Mouse (Mus musculus) macrophage (primary cell): ENCODE data around the gene Lmx1b. TPM values are rescaled to one million over a fixed set of nuclear protein-coding genes. Genes with fewer than 3 reads are reported as not detected.

Experiments used
- H3K27ac ChIP-seq: fragments of 350-480 bp; formaldehyde crosslinking; 2 replicates; pipeline ENCODE4 v1.9.0; 2021
- H3K36me3 ChIP-seq: fragments of 350-480 bp; formaldehyde crosslinking; 2 replicates; pipeline ENCODE4 v1.9.0; 2021; ENCODE audit errors: inconsistent target
- H3K4me3 ChIP-seq: fragments of 350-480 bp; formaldehyde crosslinking; 2 replicates; pipeline ENCODE4 v1.9.0; 2021; ENCODE audit errors: inconsistent target
- H3K79me2 ChIP-seq: fragments of 350-480 bp; formaldehyde crosslinking; 2 replicates; pipeline ENCODE4 v1.9.0; 2021; ENCODE audit errors: inconsistent target
- WGBS: methylation state at CpG from one replicate; pipeline ENCODE4 v1.1.7; 2026; ENCODE audit warnings: inconsistent platforms; ENCODE audit not compliant: missing documents; 5-methylcytosine and 5-hydroxymethylcytosine counted together
- polyA plus RNA-seq: library from polyadenylated mRNA; stranded (reverse); fragments of 250-400 nt; gene quantifications from 3 replicates; pipeline ENCODE4 v1.2.4, GENCODE M21; 2018; ENCODE audit warnings: inconsistent platforms

Lmx1b gene
- polyA plus RNA-seq, 1 experiment from 2014 or later = not detected

DNA sequence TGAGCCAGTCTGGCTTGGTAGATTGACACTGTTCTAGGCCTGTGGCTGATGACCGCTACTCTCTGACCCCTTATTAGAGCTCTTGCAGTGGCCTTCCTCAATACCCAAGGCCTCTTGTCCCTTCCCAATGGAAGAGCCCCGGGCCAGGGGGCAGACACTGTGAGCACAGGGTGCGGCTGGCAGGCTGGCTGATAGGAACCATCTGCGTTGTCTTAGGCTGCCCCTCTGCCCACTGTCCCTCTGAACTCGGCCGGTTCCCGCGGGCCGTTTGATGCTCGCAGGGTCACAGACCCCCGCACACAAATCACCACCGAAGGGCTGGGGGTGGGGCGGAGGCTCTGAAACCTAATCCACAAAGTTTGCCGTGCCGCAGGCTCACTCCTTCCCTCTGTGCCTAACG is 11.5 kb downstream of the Lmx1b start:
- Histone ChIP-seq H3K36me3 (no peaks in the 10 kb centered on the region), H3K79me2 (no peaks in the 10 kb centered on the region), H3K27ac (no peak overlapping the region), H3K4me3 (no peak overlapping the region)
- WGBS = 6% methylated on average over 16 of the region's 16 CpGs

DNA sequence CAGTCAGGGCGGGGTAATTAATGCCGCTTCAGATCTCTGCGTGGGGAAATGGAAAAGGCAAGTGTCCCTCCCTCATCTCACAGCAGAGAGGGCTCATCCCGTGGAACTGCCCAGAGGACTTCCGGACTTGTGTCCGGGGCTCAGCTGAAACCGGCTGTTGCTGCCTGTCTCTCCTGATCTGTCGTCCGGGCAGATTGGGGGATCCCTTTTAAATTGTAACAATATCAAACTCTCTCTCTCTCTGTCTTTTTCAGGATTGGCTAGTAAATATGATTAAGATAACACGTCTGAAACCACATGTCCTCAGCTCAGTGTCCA is 13.3 kb downstream of the Lmx1b start:
- 40% methylated on average over 10 of the region's 10 CpGs for WGBS
- Histone ChIP-seq H3K27ac (no peak overlapping the region), H3K4me3 (no peak overlapping the region), H3K79me2 (no peaks in the 10 kb centered on the region), H3K36me3 (no peaks in the 10 kb centered on the region)

DNA sequence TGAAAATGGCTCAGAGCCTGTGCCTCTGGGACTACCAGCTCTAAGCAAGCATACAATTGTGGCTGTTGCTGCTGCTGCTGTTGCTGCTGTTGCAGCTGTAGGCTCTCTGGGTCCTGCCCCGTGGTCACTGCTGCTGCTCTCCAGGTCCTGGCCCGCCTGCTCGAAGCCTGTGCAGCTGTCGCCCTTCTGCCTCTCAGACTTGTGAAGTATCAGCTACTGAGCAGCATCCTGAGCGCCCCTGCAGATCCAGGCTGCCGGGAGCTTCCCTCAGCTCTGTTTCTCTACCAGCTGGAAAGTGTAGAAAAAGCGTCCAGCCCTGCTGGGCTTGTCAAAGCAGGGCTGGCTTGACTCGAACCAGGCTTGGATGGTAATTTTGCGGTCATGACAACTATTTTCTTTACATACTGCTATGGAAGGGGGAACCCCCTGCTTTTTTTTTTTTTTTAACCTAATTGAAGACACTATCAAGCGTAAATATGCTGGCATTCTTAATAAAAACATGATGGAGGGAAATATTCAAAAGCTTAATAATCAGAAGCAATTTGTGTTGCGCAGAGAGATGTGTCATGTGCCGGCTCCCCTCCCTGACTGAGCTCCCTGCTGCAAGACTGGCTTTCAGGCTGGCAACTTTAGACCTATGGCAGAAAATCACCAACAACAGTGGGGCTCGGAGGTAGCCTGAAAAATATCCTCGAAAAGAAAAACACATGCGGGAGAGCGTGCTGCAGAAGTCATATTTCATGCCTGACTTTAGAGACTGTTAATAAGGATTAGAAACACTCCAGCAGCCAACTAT is 13.9 kb downstream of the Lmx1b start:
- WGBS = 37% methylated on average over 16 of the region's 16 CpGs
- no peaks in the 10 kb centered on the region for H3K36me3 ChIP-seq
- no peaks in the 10 kb centered on the region for H3K79me2 ChIP-seq
- no peak overlapping the region for H3K27ac ChIP-seq
- no peak overlapping the region for H3K4me3 ChIP-seq

- Histone ChIP-seq H3K79me2 (no peaks in the 10 kb centered on the region), H3K36me3 (no peaks in the 10 kb centered on the region), H3K27ac (no peak overlapping the region), H3K4me3 (no peak overlapping the region)
- whole genome bisulfite sequencing = 88% methylated on average over 9 of the region's 9 CpGs
Observed at GRCm38 (mm10) chr2:33617670-33618069, 22.6 kb downstream of the Lmx1b start.

- Histone ChIP-seq H3K4me3 (no peak overlapping the region), H3K79me2 (no peaks in the 10 kb centered on the region), H3K36me3 (no peaks in the 10 kb centered on the region), H3K27ac (no peak overlapping the region)
- WGBS = 3% methylated on average over 24 of the region's 30 CpGs
Observed at GRCm38 (mm10) chr2:33616411-33616843, 23.9 kb downstream of the Lmx1b start.

DNA sequence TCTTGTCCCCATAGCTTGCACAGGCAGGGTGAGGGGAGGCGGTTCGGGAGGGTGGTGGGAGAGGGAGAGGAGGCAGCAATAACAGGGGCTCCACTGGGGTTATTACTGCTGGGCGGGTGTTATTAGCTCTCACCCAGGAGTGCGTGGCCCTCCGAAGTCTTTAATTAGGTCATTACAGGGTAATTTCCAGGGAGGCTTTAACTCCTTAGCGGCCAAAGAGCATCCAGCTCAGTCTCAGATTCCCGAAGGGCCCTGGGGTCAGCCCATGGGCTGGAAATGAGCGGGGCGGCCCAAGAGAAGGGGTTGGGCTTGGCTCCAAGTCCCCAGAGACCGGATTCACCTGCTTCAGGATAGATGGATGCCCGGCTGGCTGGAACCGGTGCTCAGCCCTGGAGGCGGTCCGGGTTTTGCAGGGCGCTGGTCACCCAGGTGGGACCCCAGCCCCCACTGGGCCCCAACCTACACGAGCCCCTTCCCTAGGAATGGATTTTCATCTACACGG is 24.4 kb downstream of the Lmx1b start:
- no peak overlapping the region for H3K4me3 ChIP-seq
- 6% methylated on average over 15 of the region's 17 CpGs for WGBS
- H3K27ac ChIP-seq = no peak overlapping the region
- no peaks in the 10 kb centered on the region for H3K36me3 ChIP-seq
- H3K79me2 ChIP-seq = no peaks in the 10 kb centered on the region

- H3K79me2 ChIP-seq = no peaks in the 10 kb centered on the region
- H3K4me3 ChIP-seq = no peak overlapping the region
- H3K36me3 ChIP-seq = no peaks in the 10 kb centered on the region
- WGBS = 9% methylated on average over 18 of the region's 18 CpGs
- H3K27ac ChIP-seq = no peak overlapping the region
Observed at GRCm38 (mm10) chr2:33605487-33606256, 34.6 kb downstream of the Lmx1b start.

DNA sequence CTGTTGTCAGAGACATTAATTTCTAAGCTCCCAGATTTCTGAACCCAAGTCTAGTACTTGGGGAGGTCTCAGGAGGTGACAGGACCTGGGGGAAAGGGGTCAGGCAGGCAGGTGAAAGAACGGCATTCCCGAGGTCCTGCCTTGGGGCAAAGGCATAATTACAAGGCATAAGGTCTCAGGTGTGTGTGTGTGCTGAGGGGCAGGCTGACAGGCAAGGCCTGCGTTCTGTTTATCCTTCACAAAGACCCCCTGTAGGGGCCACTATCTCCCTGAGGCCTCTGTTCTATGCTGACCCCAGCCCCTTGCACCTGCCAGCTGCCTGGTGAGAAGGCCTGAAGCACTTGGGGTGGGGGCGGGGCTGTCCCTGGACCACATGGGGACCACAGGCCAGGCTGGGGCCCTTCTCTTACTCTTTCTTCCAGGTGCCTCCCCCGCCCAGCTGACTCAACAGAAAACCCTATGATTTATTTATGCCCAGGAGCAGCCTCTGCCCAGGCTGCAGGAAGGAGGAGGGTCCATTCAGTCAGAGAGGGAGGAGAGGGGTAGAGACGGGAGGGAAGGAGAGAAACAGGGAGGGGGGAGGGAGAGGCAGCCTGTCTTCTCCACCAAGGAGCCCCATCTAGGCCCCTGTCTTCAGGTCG is 35.3 kb downstream of the Lmx1b start:
- Histone ChIP-seq H3K36me3 (no peaks in the 10 kb centered on the region), H3K27ac (no peak overlapping the region), H3K4me3 (no peak overlapping the region), H3K79me2 (no peaks in the 10 kb centered on the region)
- 50% methylated on average over 7 of the region's 7 CpGs for WGBS

DNA sequence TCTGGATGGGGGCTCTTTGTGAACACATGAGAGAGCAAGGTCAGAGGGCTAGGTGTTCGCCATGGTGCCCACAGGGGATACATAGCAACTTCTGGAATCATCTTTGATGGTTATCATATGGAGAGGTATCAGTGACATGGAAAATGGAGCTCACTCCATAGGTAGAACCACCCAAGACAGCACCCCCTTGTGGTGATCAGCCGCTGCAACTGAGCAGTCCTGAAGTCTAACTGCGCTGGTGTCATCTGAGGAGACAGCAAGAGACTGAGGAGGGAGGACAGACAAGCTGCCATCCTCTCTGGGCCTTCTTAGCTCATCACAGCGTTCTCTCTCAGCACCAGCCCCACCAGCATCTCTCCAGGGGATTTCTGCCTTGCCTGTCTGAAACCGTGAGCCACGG is 39.8 kb downstream of the Lmx1b start:
- H3K4me3 ChIP-seq = no peak overlapping the region
- no peaks in the 10 kb centered on the region for H3K79me2 ChIP-seq
- H3K27ac ChIP-seq = no peak overlapping the region
- no peaks in the 10 kb centered on the region for H3K36me3 ChIP-seq
- WGBS = 61% methylated on average over 6 of the region's 6 CpGs

- Histone ChIP-seq H3K79me2 (no peaks in the 10 kb centered on the region), H3K36me3 (no peaks in the 10 kb centered on the region)
- WGBS = 79% methylated on average over 4 of the region's 4 CpGs
Observed at GRCm38 (mm10) chr2:33597384-33597783, 42.9 kb downstream of the Lmx1b start.

DNA sequence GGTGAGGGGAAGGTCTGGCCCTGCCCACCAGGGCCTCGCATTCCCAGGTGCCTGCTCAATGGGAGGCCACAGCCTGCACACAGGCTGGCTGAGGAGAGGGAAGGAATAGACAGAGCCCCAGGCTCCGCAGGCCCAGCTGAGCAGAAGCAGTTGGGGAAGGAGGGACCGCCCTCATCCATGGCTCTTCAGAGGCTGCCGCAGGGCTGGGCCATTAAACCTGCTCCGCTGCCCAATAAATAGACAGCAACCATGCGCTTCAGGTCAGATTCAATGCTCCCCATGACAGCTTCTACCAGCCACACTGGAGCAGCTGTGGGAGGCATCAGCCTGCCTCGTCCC is 45.3 kb downstream of the Lmx1b start:
- Histone ChIP-seq H3K79me2 (no peaks in the 10 kb centered on the region), H3K36me3 (no peaks in the 10 kb centered on the region), H3K4me3 (no peak overlapping the region), H3K27ac (no peak overlapping the region)
- WGBS = 78% methylated on average over 7 of the region's 7 CpGs

More at GRCm38 (mm10) chr2:33597384-33597783, 42.9 kb downstream of the Lmx1b start:
- H3K27ac ChIP-seq = no peak overlapping the region
- H3K4me3 ChIP-seq = no peak overlapping the region

DNA sequence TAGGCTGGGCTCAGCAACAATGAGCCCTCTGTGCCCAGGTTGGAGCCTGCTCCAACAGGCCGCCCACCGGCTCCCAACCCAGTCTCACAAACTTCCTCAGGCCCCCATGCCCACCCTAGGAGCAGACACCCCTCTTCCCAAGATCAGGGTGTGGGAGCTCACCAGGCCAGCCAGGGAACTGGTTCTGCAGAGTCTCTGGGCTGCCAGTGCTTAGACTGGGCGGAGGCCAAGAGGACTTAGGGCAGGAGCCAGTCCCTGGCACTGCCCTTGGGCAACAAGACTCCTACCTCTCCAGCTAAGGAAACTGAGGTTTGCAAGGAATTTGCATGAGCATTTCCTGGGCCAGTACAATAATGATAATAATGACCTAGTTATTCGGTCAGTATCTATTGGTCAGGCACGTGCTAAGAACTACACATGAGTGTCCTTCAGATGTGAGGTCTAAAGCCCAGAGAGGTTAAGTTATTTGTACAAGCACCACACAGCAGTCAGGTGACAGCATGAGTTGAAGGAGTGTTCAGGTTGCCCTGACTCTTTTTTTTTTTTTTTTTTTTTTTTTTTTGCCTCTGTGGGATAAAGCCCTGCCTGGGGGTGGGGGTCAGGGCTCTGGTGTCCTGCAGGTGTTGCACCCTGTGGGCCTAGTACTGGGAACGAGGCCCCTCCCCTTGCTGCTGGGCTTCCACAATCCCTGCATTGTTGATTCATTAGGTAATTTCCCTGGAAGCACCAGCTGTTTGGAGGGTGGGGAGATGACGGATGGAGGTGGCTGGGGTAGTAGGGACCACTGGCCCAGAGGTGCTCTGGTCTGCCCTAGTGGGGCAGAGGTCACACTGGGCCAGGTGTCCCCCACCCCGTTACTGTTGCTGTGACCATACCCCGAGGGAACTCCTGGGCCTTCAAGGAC is 45.9 kb downstream of the Lmx1b start:
- Histone ChIP-seq H3K36me3 (no peaks in the 10 kb centered on the region), H3K27ac (no peak overlapping the region)
- 77% methylated on average over 9 of the region's 9 CpGs for WGBS

GRCm38 (mm10) chr2:33592931-33593555 is 47.3 kb downstream of the Lmx1b start:
- no peak overlapping the region for H3K4me3 ChIP-seq
- H3K36me3 ChIP-seq = no peaks in the 10 kb centered on the region
- WGBS = 82% methylated on average over 12 of the region's 12 CpGs
- no peak overlapping the region for H3K27ac ChIP-seq
- H3K79me2 ChIP-seq = no peaks in the 10 kb centered on the region

More for the DNA sequence above, 45.9 kb downstream of the Lmx1b start:
- no peak overlapping the region for H3K4me3 ChIP-seq
- H3K79me2 ChIP-seq = no peaks in the 10 kb centered on the region

- 85% methylated on average over 9 of the region's 9 CpGs for WGBS
- H3K36me3 ChIP-seq = no peaks in the 10 kb centered on the region
- no peak overlapping the region for H3K27ac ChIP-seq
- H3K79me2 ChIP-seq = no peaks in the 10 kb centered on the region
- no peak overlapping the region for H3K4me3 ChIP-seq
Observed at GRCm38 (mm10) chr2:33589280-33589679, 51.0 kb downstream of the Lmx1b start.
